Mouse (Mus musculus) layer of hippocampus, adult 18-20 months (tissue): ENCODE results near the gene Ankrd55. TPM values are rescaled to one million over a fixed set of nuclear protein-coding genes. Genes with fewer than 3 reads are reported as not detected.

Experiments
- total RNA-seq, 2 experiments: library from RNA; stranded (reverse); gene quantifications; 2 replicates each; pipeline ENCODE4 v1.2.3; 2021

The Ankrd55 gene
- total RNA-seq, 2 experiments from 2014 or later, result 4.1 to 4.2 TPM

Other genes starting within 250 kb of the Ankrd55 start
- 10 to 100 TPM; 75.8 to 84.6 TPM for gene Il6st, start 175.6 kb downstream of the Ankrd55 start, total RNA-seq